Mouse (Mus musculus) C2C12 (cell line): ENCODE results near the gene Fam126a. TPM values are rescaled to one million over a fixed set of nuclear protein-coding genes. Genes with fewer than 3 reads are reported as not detected.
A peak's percentile ranks its signal among the peaks of the same experiment; 100 is the strongest.

Experiments used
- H3K27me3 ChIP-seq: one replicate; pipeline ENCODE4 v1.6.1; 2011; ENCODE audit not compliant: control insufficient read depth, insufficient read depth, insufficient read length
- H3K36me3 ChIP-seq: one replicate; pipeline ENCODE4 v1.6.1; 2011; ENCODE audit not compliant: control insufficient read depth, insufficient read depth
- H3K4me3 ChIP-seq: one replicate; pipeline ENCODE4 v1.5.1; 2011; ENCODE audit warnings: mild to moderate bottlenecking, control low read depth; ENCODE audit not compliant: poor library complexity, insufficient read depth, severe bottlenecking
- H3K79me2 ChIP-seq: one replicate; pipeline ENCODE4 v1.6.1; 2011; ENCODE audit not compliant: control insufficient read depth, insufficient read depth
- H3K79me3 ChIP-seq: one replicate; pipeline ENCODE4 v1.6.1; 2011; ENCODE audit warnings: low read depth, control low read depth
- H3ac ChIP-seq: one replicate; pipeline ENCODE3; 2011; ENCODE audit warnings: low read depth; ENCODE audit not compliant: control insufficient read depth, insufficient read length
- CEBPB ChIP-seq: IDR thresholded peaks from one replicate; pipeline ENCODE4 v1.6.1; 2011; ENCODE audit warnings: low read depth, mild to moderate bottlenecking, control low read depth, moderate library complexity
- CTCF ChIP-seq: IDR thresholded peaks from one replicate; pipeline ENCODE4 v1.5.1; 2011; ENCODE audit not compliant: control insufficient read depth, insufficient read depth, insufficient read length
- FOSL1 ChIP-seq: IDR thresholded peaks from one replicate; pipeline ENCODE4 v1.8.0; 2011; ENCODE audit warnings: mild to moderate bottlenecking, low read length; ENCODE audit not compliant: poor library complexity, insufficient read depth, severe bottlenecking
- MAX ChIP-seq: IDR thresholded peaks from one replicate; pipeline ENCODE4 v1.6.1; 2011; ENCODE audit warnings: mild to moderate bottlenecking, control low read depth
- MYOD1 ChIP-seq: IDR thresholded peaks from one replicate; pipeline ENCODE4 v1.6.1; 2011; ENCODE audit warnings: low read depth; ENCODE audit not compliant: control insufficient read depth, insufficient read length
- MYOG ChIP-seq: IDR thresholded peaks from one replicate; pipeline ENCODE4 v1.6.1; 2011; ENCODE audit not compliant: control insufficient read depth, insufficient read length; ENCODE audit errors: extremely low read depth
- USF1 ChIP-seq: IDR thresholded peaks from one replicate; pipeline ENCODE4 v1.6.1; 2011; ENCODE audit warnings: low read depth, mild to moderate bottlenecking, control low read depth, moderate library complexity
- polyA plus RNA-seq: library from polyadenylated mRNA; unstranded; fragments of >200 nt; fragmentation: generic; extraction: Trizol; gene quantifications from one replicate; pipeline ENCODE4 v1.2.1, GENCODE M21; 2012; ENCODE audit warnings: missing spikeins

Fam126a gene
- polyA plus RNA-seq, 1 experiment, result 10.1 TPM

GRCm38 (mm10) chr5:23994929-23995328 lies 35.6 kb downstream of the Fam126a start:
- peaks cover 4% of the 10 kb centered on the region for H3K36me3 ChIP-seq
- H3K79me3 ChIP-seq, result no peaks in the 10 kb centered on the region
- H3K4me3 ChIP-seq, result no peak overlapping the region
- no peaks in the 10 kb centered on the region for H3K79me2 ChIP-seq
- TF ChIP-seq CTCF, result no peak
- TF ChIP-seq FOSL1, result no peak
- no peak for TF ChIP-seq MYOG
- TF ChIP-seq USF1, result no peak
- TF ChIP-seq CEBPB, result no peak
- no peak for TF ChIP-seq MYOD1
- TF ChIP-seq MAX, result no peak
- H3ac ChIP-seq, result no peak overlapping the region
- no peaks in the 10 kb centered on the region for H3K27me3 ChIP-seq

GRCm38 (mm10) chr5:23994231-23994630 lies 36.3 kb downstream of the Fam126a start:
- H3K4me3 ChIP-seq, result no peak overlapping the region
- no peaks in the 10 kb centered on the region for H3K79me3 ChIP-seq
- no peaks in the 10 kb centered on the region for H3K79me2 ChIP-seq
- no peak overlapping the region for H3ac ChIP-seq
- TF ChIP-seq USF1 (no peak), CTCF (no peak), CEBPB (no peak), MYOD1 (no peak), MAX (no peak), MYOG (no peak), FOSL1 (no peak)
- no peaks in the 10 kb centered on the region for H3K27me3 ChIP-seq
- peaks cover 4% of the 10 kb centered on the region for H3K36me3 ChIP-seq

GRCm38 (mm10) chr5:23993553-23993894 lies 37.0 kb downstream of the Fam126a start:
- Histone ChIP-seq H3K4me3 (no peak overlapping the region), H3K36me3 (peaks cover under 1% of the 10 kb centered on the region), H3ac (no peak overlapping the region), H3K79me3 (no peaks in the 10 kb centered on the region), H3K79me2 (no peaks in the 10 kb centered on the region), H3K27me3 (no peaks in the 10 kb centered on the region)
- TF ChIP-seq MAX (peak; percentile 8), CTCF (no peak), MYOD1 (peak; percentile 62), FOSL1 (no peak), CEBPB (no peak), MYOG (no peak), USF1 (no peak)

- Histone ChIP-seq H3K79me3 (no peaks in the 10 kb centered on the region), H3K27me3 (no peaks in the 10 kb centered on the region), H3K36me3 (peaks cover 2% of the 10 kb centered on the region), H3K4me3 (no peak overlapping the region), H3K79me2 (no peaks in the 10 kb centered on the region), H3ac (peak overlapping the region; percentile 30)
- peak; percentile 31 for TF ChIP-seq MAX
- TF ChIP-seq MYOD1, result no peak
- no peak for TF ChIP-seq FOSL1
- TF ChIP-seq CEBPB, result no peak
- no peak for TF ChIP-seq MYOG
- TF ChIP-seq USF1, result no peak
Measured at GRCm38 (mm10) chr5:23992876-23993552, 37.5 kb downstream of the Fam126a start.

- Histone ChIP-seq H3K27me3 (no peaks in the 10 kb centered on the region), H3K36me3 (peaks cover 8% of the 10 kb centered on the region), H3K4me3 (no peak overlapping the region), H3K79me3 (no peaks in the 10 kb centered on the region), H3ac (no peak overlapping the region), H3K79me2 (no peaks in the 10 kb centered on the region)
- TF ChIP-seq MYOG, result no peak
- no peak for TF ChIP-seq MYOD1
- no peak for TF ChIP-seq USF1
- no peak for TF ChIP-seq FOSL1
- no peak for TF ChIP-seq CTCF
- TF ChIP-seq CEBPB, result no peak
- TF ChIP-seq MAX, result no peak
Measured at GRCm38 (mm10) chr5:23990001-23990400, 40.5 kb downstream of the Fam126a start.

GRCm38 (mm10) chr5:23987792-23988191 lies 42.7 kb downstream of the Fam126a start:
- Histone ChIP-seq H3K4me3 (no peak overlapping the region), H3K79me3 (no peaks in the 10 kb centered on the region), H3K27me3 (no peaks in the 10 kb centered on the region), H3K79me2 (no peaks in the 10 kb centered on the region), H3ac (no peak overlapping the region), H3K36me3 (peaks cover 8% of the 10 kb centered on the region)
- no peak for TF ChIP-seq MYOG
- TF ChIP-seq FOSL1, result no peak
- no peak for TF ChIP-seq MYOD1
- TF ChIP-seq MAX, result no peak
- TF ChIP-seq CEBPB, result no peak
- TF ChIP-seq CTCF, result no peak
- no peak for TF ChIP-seq USF1
